ENCODE assay signal across 11 mouse cellular contexts in the genomic region with DNA sequence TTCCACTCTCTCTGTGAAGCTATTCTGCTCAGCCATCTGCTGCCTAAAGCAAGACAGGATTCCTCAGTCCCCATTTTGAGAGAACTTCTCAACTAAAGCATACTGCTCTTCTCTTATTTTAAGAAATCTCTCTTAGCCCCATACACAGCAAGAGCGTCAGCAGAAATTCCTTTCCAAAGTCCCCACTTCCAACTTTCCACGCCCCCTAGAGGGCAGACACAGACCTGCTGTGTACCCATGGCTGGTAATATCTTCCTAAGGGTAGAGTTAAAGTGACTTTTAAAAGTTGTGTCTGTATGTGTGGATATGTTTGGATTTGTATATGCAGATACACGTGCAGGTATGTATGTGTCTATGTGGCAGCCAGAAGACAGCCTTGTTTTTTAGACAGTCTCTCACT.
DNase-seq lines count a peak whose midpoint lies in the region; ATAC-seq lines count a peak whose summit lies in the region.
"Had no signal": no experiment of that assay in that cellular context is flagged by ENCODE, and none has a peak within 500 bp of the region (broad histone marks: within the 10 kb centered on the region; RNA-seq: fewer than 3 reads in every experiment).

No protein-coding gene starts in this region.

- H3K4me2 ChIP-seq in hindbrain, embryonic 14.5 days (replicated peaks) = no peak overlapping the region
- no peak overlapping the region for H3K4me2 ChIP-seq in midbrain, embryonic 14.5 days (ENCODE audit: low read length)
- no peak overlapping the region for H3K4me2 ChIP-seq in lung, embryonic 16.5 days (ENCODE audit: low read depth, low read length)
- H3K4me2 ChIP-seq: heart, embryonic 15.5 days; limb, embryonic 15.5 days had no signal

- DNase-seq in hindbrain, embryonic 10.5 days (ENCODE audit: low spot score) = peak; percentile 23
- DNase-seq in hindbrain, embryonic 14.5 days (ENCODE audit: low spot score) = no peak
- DNase-seq in midbrain, embryonic 14.5 days = peak; percentile 31
- no peak for DNase-seq in midbrain, embryonic 10.5 days (ENCODE audit: low spot score)
- peak; percentile 62 for DNase-seq in R1 (ENCODE audit: low read depth, low spot score)
- DNase-seq in spleen, adult 18-20 months = no peak
- DNase-seq: layer of hippocampus, adult 9-11 months had no signal

- ATAC-seq in hindbrain, embryonic 14.5 days (ENCODE audit: low FRiP score) = no peak
- no peak for ATAC-seq in midbrain, embryonic 14.5 days (ENCODE audit: low FRiP score, low TSS enrichment)
- no peak for ATAC-seq in lung, embryonic 16.5 days (ENCODE audit: low read depth)
- ATAC-seq: midbrain, embryonic 16.5 days had no signal

- H3K9me3 ChIP-seq in hindbrain, embryonic 10.5 days = no peaks in the 10 kb centered on the region
- H3K9me3 ChIP-seq in hindbrain, embryonic 14.5 days (ENCODE audit: control insufficient read depth, low read length) = no peaks in the 10 kb centered on the region
- no peaks in the 10 kb centered on the region for H3K9me3 ChIP-seq in midbrain, embryonic 14.5 days (ENCODE audit: control insufficient read depth, low read length)
- no peaks in the 10 kb centered on the region; the same call in 1 of the 2 replicates for H3K9me3 ChIP-seq in midbrain, embryonic 10.5 days (replicated peaks)
- H3K9me3 ChIP-seq in lung, embryonic 16.5 days (ENCODE audit: control insufficient read depth, low read length) = no peaks in the 10 kb centered on the region; the same call in 1 of the 2 replicates
- H3K9me3 ChIP-seq: heart, embryonic 15.5 days; limb, embryonic 15.5 days had no signal

- peaks cover 83% of the 10 kb centered on the region for H3K36me3 ChIP-seq in hindbrain, embryonic 10.5 days
- H3K36me3 ChIP-seq in hindbrain, embryonic 14.5 days (replicated peaks; ENCODE audit: control insufficient read depth, insufficient read depth) = no peaks in the 10 kb centered on the region
- H3K36me3 ChIP-seq in midbrain, embryonic 14.5 days (ENCODE audit: control insufficient read depth, insufficient read depth, low read length) = peaks cover 3% of the 10 kb centered on the region; the same call in 1 of the 2 replicates
- H3K36me3 ChIP-seq in midbrain, embryonic 10.5 days = peaks cover 86% of the 10 kb centered on the region
- H3K36me3 ChIP-seq in lung, embryonic 16.5 days (ENCODE audit: control insufficient read depth, insufficient read depth, low read length) = peaks cover 37% of the 10 kb centered on the region

- 57% methylated on average over 3 of the region's 3 CpGs for WGBS in hindbrain, embryonic 10.5 days
- whole genome bisulfite sequencing in hindbrain, embryonic 14.5 days = 67% methylated on average over 3 of the region's 3 CpGs
- 65% methylated on average over 3 of the region's 3 CpGs for WGBS in midbrain, embryonic 14.5 days
- 64% methylated on average over 3 of the region's 3 CpGs for WGBS in midbrain, embryonic 10.5 days
- 52% methylated on average over 3 of the region's 3 CpGs for WGBS in lung, embryonic 16.5 days

- no peak overlapping the region for H3K9ac ChIP-seq in hindbrain, embryonic 14.5 days
- H3K9ac ChIP-seq in midbrain, embryonic 14.5 days (replicated peaks; ENCODE audit: low read length) = no peak overlapping the region
- no peak overlapping the region for H3K9ac ChIP-seq in lung, embryonic 16.5 days (ENCODE audit: low read length)
- H3K9ac ChIP-seq: heart, embryonic 15.5 days; limb, embryonic 15.5 days had no signal

- no peak overlapping the region for H3K27ac ChIP-seq in hindbrain, embryonic 10.5 days
- H3K27ac ChIP-seq in hindbrain, embryonic 14.5 days = no peak overlapping the region
- H3K27ac ChIP-seq in midbrain, embryonic 14.5 days (replicated peaks; ENCODE audit: low read depth, low read length) = no peak overlapping the region
- no peak overlapping the region for H3K27ac ChIP-seq in midbrain, embryonic 10.5 days (replicated peaks)
- H3K27ac ChIP-seq in lung, embryonic 16.5 days (ENCODE audit: low read length) = 0 out of 2 replicates have a peak overlapping the region, but pooled peaks have one; percentile 20
- H3K27ac ChIP-seq: heart, embryonic 15.5 days; limb, embryonic 15.5 days had no signal

- H3K4me3 ChIP-seq in hindbrain, embryonic 10.5 days = no peak overlapping the region
- H3K4me3 ChIP-seq in hindbrain, embryonic 14.5 days (replicated peaks; ENCODE audit: low read length) = no peak overlapping the region
- H3K4me3 ChIP-seq in midbrain, embryonic 14.5 days (replicated peaks; ENCODE audit: low read depth, low read length) = no peak overlapping the region
- no peak overlapping the region for H3K4me3 ChIP-seq in midbrain, embryonic 10.5 days
- H3K4me3 ChIP-seq in lung, embryonic 16.5 days (ENCODE audit: low read length) = no peak overlapping the region
- H3K4me3 ChIP-seq: heart, embryonic 15.5 days; limb, embryonic 15.5 days had no signal

- H3K4me1 ChIP-seq in hindbrain, embryonic 10.5 days (replicated peaks) = peaks cover 29% of the 10 kb centered on the region
- H3K4me1 ChIP-seq in hindbrain, embryonic 14.5 days (replicated peaks; ENCODE audit: control insufficient read depth, insufficient read depth, low read length) = 0 out of 2 replicates have a peak, but pooled peaks cover 7% of the 10 kb centered on the region
- peaks cover 7% of the 10 kb centered on the region; the same call in 1 of the 2 replicates for H3K4me1 ChIP-seq in midbrain, embryonic 14.5 days (ENCODE audit: control insufficient read depth, insufficient read depth, low read length)
- H3K4me1 ChIP-seq in midbrain, embryonic 10.5 days = peaks cover 34% of the 10 kb centered on the region
- peaks cover 25% of the 10 kb centered on the region for H3K4me1 ChIP-seq in lung, embryonic 16.5 days (replicated peaks; ENCODE audit: control insufficient read depth, insufficient read depth, low read length)

- no peaks in the 10 kb centered on the region for H3K27me3 ChIP-seq in hindbrain, embryonic 10.5 days (ENCODE audit: insufficient read depth, poor library complexity, severe bottlenecking)
- H3K27me3 ChIP-seq in hindbrain, embryonic 14.5 days (ENCODE audit: control insufficient read depth, insufficient read depth, low read length) = no peaks in the 10 kb centered on the region; the same call in 1 of the 2 replicates
- H3K27me3 ChIP-seq in midbrain, embryonic 14.5 days (ENCODE audit: control insufficient read depth, insufficient read depth, low read length) = no peaks in the 10 kb centered on the region
- peaks cover 14% of the 10 kb centered on the region for H3K27me3 ChIP-seq in midbrain, embryonic 10.5 days (ENCODE audit: low read depth, poor library complexity, severe bottlenecking)
- no peaks in the 10 kb centered on the region for H3K27me3 ChIP-seq in lung, embryonic 16.5 days (ENCODE audit: control insufficient read depth, insufficient read depth, low read depth, low read length)
- H3K27me3 ChIP-seq: heart, embryonic 15.5 days; limb, embryonic 15.5 days had no signal

Comparison
In these comparisons a context has a peak if more than half of its experiments do, and no peak if none do; other contexts are left out.
1. DNase-seq: peak in hindbrain, embryonic 10.5 days (single experiment), midbrain, embryonic 14.5 days (single experiment) and R1 (single experiment); none in hindbrain, embryonic 14.5 days (single experiment), midbrain, embryonic 10.5 days (single experiment) and spleen, adult 18-20 months (0 of 2).